Mouse (Mus musculus): Measurements from ENCODE around the gene Pld1.

The Pld1 gene

DNA sequence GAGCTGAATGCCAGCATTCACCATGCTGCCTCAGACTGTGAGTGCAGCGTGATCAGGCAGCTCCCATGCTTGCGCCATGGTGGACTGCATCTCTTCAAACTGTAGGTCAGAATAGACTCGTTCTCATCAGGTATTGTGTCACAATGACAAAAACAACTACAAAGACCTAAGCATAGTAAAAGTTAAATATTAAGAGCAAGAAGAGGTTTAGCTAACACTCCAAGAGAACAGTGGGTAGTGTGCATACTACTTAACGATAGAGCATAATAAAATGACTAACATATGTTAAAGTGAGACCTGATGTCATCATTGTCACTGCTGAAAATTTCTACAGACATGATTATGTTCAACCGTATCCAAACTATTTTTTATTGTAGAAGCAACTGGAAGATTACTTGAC, 92.4 kb downstream of the Pld1 start:
- in situ Hi-C loops (cut with MboI; ENCODE audit: low pct_unique_long_range_greater_than_20kb in 1 of 2, low sequenced_read_pairs in 2 of 2, unreplicated experiment in 1 of 2), result no loop called here

DNA sequence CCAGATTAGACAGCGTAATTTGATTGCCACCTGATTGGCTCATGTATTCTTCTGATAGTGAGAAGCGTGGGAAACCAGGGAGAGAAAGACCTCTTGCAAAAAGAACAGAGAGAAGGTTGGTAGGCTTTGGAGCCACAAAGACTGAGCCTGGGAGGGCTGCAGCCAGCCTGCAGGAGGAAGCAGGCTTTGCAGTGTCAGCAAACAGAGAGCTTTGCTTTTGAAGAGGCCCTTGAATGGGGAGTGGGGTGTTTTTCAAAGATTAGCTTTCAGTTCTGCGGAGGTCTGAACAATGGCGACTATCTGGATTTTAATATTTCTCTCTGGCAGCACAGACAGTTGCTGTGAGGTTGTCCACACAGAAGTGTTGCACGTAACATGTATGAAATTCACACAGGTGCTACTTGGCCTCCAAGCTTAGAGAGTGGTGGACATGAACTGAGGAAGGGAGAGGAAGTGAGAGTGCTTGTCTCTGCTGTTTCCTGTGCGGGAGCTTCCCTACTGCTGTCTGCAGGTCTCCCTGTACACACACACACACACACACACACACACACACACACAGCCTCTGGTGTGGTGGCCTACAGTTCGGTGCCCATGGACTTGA, 93.2 kb downstream of the Pld1 start:
- in situ Hi-C loops (cut with MboI; ENCODE audit: low pct_unique_long_range_greater_than_20kb in 1 of 2, low sequenced_read_pairs in 2 of 2, unreplicated experiment in 1 of 2), result no loop called here

DNA sequence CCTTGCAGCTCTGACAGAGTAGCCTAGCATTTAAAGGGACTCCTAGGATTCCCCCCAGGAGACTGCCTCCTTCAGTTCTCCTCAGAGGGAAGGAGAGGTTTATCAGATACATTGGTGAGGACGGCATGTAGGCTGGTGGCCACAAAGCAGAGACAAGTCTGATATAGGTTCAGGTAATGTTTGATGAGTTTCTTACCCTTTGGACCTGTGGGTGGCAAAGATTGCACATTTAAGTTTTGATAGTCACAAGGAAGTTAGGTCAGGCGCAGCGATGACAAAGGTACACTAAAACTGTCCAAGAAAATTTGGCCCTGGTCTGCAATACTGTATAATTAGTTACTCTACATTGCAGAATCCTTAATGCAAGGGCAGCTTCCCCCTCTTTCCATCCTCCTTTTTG, 95.4 kb downstream of the Pld1 start:
- in situ Hi-C loops (cut with MboI; ENCODE audit: low pct_unique_long_range_greater_than_20kb in 1 of 2, low sequenced_read_pairs in 2 of 2, unreplicated experiment in 1 of 2), result no loop called here

DNA sequence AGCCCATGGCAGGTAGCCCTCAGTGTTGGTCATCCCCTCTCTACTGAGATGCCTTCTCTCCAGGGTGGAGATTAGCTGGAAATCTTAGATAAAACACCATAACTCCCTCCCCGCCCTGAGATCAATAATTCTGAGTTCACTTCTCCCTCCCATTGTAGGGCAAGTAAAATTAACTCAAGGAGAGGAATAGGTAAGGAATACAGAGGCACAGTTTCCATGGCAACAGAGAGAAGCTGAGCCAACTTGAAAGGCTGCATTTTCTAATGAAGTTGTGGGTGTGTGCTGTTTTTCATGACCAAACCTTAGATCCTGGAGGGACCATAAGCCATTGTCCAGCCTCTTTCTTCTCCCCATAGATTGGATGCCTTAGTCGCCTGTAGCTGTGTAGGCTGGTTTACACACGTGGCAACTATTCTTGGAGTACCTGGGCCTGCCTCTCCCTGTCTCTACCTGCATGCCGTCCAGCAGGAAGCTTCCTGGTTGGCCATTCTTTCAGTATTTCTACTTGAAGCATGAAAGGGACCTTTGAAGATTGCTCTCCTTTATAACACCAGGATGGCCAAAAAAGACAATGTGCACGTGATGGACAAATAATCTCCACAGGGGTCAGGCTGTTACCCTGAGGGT, 96.3 kb downstream of the Pld1 start:
- in situ Hi-C loops (cut with MboI; ENCODE audit: low pct_unique_long_range_greater_than_20kb in 1 of 2, low sequenced_read_pairs in 2 of 2, unreplicated experiment in 1 of 2), result no loop called here

DNA sequence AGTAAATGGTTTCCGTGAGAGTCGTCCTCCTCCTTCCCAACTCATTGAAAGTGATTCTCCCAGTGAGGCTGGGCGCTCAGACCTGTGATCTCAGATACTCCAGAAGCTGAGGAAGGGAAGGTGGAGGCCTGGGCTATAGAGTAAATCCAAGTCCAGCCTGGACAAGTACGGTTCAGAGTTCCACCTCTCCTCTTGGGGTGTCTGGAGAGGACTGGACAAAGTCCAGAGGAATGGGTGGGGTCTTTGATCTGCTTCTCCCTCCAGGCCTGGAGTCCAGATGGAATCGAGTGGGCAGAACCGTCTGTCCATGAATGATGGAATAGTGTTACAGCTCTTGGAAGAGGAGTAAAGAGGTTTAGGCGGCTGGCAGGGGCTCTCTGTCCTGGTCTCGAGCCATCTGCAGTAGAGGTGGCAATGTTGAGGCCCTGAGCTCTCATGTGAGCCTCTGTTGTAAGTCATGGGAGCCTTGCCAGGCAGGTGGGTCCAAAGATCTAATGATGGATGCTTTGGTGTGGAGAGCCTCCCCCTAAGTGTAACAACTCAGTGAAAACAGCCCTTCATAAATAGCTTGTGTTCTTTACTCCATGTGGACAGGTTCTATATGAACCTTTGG, 98.9 kb downstream of the Pld1 start:
- in situ Hi-C loops (cut with MboI; ENCODE audit: low pct_unique_long_range_greater_than_20kb in 1 of 2, low sequenced_read_pairs in 2 of 2, unreplicated experiment in 1 of 2), result no loop called here

DNA sequence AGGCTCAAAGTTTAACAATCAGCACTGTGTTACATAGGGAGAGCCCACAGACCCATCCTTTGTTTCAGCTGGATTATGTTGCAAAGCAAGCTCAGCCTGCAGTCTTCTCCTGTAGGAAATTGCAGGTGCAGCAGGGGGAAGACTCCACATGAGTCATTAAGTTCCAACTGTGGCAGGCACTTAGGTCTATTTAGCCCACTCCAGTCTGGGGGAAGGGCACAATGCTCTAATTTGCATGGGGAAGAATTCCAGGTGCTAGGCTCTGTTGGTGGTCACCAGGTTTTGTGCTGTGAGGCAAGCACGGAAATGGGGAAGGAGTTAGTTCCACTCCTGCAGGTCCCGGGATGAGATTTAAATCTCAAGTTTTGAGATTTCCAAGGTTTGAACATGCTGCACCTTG, 99.6 kb downstream of the Pld1 start:
- in situ Hi-C loops (cut with MboI; ENCODE audit: low pct_unique_long_range_greater_than_20kb in 1 of 2, low sequenced_read_pairs in 2 of 2, unreplicated experiment in 1 of 2), result no loop called here

DNA sequence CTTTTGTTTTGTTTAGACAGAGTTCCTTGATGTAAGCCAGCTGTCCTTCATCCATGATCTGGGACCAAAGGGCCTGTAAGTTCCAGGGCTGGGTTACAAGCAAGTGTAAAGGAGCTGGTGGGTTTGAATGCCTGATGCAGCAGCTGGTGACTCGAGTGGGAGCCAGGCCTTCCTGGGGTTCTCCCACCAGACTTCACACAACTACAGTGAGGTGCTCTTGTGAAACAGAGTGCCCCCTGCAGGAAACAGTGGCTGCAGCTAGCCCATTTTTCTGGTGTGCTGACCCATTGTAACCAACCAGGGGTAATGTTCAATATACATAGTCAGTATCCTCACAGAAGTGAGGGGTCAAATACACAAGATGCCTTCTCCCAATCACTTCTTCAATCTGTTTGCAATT, 101.3 kb downstream of the Pld1 start:
- in situ Hi-C loops (cut with MboI; ENCODE audit: low pct_unique_long_range_greater_than_20kb in 1 of 2, low sequenced_read_pairs in 2 of 2, unreplicated experiment in 1 of 2), result no loop called here

DNA sequence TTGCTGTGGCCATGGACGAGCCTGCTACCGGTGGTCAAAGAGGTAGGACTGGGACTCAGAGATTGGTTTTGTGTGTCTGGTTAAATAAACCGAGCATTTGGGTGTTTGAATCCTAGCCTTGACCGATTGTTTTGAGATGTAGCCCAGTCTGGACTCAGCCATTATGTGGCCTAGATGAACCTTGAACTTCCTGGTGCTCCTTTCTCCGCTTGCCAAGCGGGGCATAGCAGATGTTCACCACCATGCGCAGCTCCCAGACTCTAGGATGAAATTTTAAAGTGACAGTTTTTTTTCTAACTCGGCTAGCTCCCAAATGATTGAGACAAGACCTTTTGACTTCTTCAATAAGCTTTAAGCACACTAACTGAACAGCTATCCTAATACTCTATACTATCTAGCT, 102.7 kb downstream of the Pld1 start:
- in situ Hi-C loops (cut with MboI; ENCODE audit: low pct_unique_long_range_greater_than_20kb in 1 of 2, low sequenced_read_pairs in 2 of 2, unreplicated experiment in 1 of 2), result no loop called here

DNA sequence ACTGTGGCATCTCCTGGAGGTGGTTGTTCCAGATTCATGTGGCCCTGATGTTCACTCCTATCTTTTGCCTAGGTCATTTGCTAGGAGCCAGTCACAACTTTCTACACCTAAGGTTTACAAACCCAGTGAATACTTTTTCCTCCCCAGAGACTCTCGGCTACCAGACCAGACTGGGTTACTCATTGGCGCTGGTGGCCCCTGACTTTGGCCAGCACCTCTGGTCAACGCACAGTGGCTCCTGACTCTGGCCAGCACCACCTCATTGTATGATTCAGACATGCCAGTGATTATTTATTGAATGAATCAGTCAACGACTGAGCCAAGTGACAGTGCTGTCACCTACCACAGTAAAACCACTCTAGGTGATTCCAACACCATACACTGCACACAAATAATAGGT, 103.9 kb downstream of the Pld1 start:
- in situ Hi-C loops (cut with MboI; ENCODE audit: low pct_unique_long_range_greater_than_20kb in 1 of 2, low sequenced_read_pairs in 2 of 2, unreplicated experiment in 1 of 2), result no loop called here

DNA sequence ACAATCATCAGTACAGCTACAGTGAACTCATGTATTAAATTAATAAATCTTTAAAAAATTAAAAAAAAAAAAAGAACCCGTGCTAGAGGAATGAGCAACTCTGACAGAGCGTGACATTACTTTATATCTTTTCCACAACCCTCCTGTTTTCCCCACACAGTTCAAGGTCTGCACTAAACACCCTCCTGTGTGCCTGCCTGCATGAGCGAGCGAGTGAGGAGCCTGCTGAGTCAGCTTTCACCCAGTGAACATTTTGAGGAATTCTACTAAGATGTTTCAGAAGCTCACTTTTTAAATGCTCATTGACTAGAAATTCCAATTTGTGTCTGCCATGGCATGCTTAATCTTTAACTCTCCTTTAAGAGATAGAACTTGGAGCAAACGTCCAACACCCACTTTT, 109.1 kb downstream of the Pld1 start:
- in situ Hi-C loops (cut with MboI; ENCODE audit: low pct_unique_long_range_greater_than_20kb in 1 of 2, low sequenced_read_pairs in 2 of 2, unreplicated experiment in 1 of 2), result no loop called here

DNA sequence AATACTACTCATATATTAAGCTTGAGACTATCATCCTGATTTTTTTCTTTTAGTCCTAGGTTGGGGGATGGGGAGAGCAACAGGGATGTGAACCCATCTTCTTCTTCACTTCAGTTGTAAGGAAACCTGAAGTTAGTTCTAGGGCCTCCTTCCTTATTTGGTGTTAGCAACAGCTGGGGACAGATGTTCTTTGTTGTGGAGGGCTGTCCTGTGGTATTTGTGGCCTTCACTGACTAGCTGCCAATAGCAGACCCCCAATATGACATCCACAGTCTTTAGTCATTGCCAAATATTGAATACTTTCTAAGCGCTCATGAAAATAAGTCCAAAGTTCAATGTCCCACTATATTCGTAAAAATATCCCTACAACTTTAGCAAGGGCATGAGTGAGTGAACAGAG, 111.0 kb downstream of the Pld1 start:
- in situ Hi-C loops (cut with MboI; ENCODE audit: low pct_unique_long_range_greater_than_20kb in 1 of 2, low sequenced_read_pairs in 2 of 2, unreplicated experiment in 1 of 2), result no loop called here

DNA sequence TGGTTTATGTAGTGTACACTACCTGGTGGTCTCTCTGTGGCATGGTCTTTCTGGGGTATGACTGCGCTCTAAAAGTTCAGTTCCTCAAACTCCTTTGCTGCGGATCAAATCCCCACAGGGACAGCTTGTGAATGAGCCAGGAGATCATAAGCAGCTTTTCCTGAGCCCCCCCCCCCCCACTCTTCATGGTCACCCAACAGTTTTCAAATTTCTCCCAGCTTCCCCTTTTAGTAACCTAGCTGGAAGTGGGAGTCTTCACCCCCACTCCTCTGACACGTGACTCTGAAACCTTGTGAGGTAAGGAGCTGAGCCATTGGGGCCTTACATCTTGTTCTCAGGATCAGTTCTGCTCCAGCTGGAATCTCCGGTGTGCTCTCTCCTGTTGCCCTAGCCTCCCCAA, 114.6 kb downstream of the Pld1 start:
- in situ Hi-C loops (cut with MboI; ENCODE audit: low pct_unique_long_range_greater_than_20kb in 1 of 2, low sequenced_read_pairs in 2 of 2, unreplicated experiment in 1 of 2), result no loop called here

DNA sequence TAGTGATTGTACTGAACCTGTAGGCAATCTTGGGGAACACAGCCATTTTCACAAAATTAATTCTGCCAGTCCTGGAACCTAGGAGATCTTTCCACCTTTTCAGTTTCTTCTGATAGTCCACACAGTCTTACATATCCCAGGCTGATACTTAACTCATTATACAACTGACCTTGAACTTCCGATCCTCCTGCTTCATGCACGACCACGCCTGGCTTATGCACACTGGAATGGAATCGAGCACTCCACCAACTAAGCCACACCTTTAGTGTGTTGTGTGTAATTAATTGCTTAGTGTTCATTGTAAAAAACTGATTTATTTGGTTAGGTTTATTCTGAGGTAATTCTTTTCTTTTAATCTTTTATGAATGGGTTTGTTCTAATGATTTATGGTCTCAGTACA, 122.2 kb downstream of the Pld1 start:
- in situ Hi-C loops (cut with MboI; ENCODE audit: low pct_unique_long_range_greater_than_20kb in 1 of 2, low sequenced_read_pairs in 2 of 2, unreplicated experiment in 1 of 2), result no loop called here

DNA sequence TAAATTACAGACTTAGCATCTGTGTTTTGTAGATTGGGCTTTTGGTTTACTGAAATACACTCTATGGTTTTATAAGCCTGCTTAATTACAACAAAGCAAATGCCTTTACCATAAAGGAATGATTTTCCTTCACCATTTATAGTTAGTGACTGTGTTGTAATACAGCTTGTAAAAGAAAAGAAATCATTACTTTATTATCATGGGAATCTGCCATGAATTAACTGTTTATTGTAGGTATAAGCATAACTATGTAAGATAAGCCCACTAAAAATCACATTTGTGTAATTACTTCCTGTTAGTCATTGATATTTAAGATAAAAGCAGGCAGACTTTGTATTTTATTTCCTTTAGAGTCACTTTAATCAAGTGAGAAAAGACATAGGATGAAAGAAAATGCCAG, 122.7 kb downstream of the Pld1 start:
- in situ Hi-C loops (cut with MboI; ENCODE audit: low pct_unique_long_range_greater_than_20kb in 1 of 2, low sequenced_read_pairs in 2 of 2, unreplicated experiment in 1 of 2), result no loop called here

DNA sequence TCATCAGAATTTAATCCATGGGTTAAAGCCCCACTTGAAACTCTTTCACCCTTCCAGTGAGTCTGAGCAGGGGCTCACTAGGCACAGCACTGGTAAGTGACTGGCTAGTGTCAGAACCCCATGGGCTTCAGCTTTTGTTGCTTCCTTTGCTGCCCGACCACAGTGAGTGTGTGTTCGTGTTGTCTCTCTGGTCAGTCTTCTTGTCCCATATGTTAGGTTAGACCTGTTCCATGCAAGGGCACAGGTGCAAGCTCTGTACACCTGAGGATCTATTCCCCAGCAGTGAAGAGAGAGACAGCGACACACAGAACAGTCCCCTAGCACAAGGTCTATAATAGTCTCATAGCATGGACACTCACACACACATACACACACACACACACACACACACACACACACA, 140.7 kb downstream of the Pld1 start:
- in situ Hi-C loops (cut with MboI; ENCODE audit: low pct_unique_long_range_greater_than_20kb in 1 of 2, low sequenced_read_pairs in 2 of 2, unreplicated experiment in 1 of 2), result no loop called here

DNA sequence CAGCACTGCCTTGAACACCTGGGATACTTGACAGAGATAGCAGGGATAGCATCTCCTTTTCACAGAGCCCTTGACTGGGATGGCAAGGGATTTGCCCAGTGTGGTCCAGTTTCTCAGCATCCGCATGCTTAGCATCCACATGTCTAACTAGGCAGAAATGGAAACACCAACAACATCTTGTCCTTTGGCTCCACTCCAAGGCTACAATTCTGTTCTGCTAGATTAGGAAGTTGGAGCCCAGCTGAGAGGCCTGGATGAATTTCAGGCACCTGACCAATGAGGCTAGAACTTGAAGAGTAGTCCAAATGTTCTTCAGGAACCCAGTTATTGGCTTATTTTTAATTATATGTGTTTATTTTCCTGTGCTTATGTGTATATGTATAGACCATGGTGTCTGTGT, 141.6 kb downstream of the Pld1 start:
- in situ Hi-C loops (cut with MboI; ENCODE audit: low pct_unique_long_range_greater_than_20kb in 1 of 2, low sequenced_read_pairs in 2 of 2, unreplicated experiment in 1 of 2), result no loop called here

DNA sequence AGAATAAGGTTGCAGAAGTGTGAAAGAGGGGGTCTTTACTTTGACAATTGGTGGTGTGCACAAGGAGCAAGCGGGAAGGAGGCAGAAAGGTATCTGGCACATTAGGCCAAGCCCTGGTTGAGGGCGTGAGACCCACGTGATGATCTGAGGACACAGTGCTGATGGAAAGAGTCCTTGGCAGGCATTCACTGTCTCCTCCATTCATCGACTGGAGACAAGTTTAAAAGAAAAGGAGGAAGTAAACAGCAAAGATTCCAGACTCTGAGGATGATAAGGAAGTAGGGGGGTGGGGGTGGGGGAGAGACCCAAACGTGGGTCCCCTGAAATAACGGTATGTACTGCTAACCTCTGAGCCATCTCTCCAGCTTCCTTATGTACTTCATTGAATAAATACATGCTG, 142.5 kb downstream of the Pld1 start:
- in situ Hi-C loops (cut with MboI; ENCODE audit: low pct_unique_long_range_greater_than_20kb in 1 of 2, low sequenced_read_pairs in 2 of 2, unreplicated experiment in 1 of 2), result no loop called here

DNA sequence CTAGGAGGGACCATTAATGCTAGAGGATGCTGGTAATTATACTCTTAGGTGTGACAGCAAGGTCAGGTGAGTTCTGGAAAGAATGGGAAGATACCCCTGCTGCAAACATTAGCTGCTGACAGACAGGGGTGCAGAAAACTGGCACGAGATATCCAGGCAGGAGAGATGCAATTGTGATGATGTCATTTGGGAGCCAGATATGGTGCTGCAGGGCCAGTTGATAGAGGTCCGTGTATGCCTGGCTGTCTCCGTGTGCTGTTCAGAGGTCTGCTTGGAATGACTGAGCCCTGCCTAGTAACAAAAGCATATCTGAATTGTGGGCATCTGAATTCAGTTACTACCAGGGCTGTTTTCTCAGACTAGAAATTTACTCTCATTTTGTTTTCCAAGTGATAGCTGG, 144.7 kb downstream of the Pld1 start:
- in situ Hi-C loops (cut with MboI; ENCODE audit: low pct_unique_long_range_greater_than_20kb in 1 of 2, low sequenced_read_pairs in 2 of 2, unreplicated experiment in 1 of 2), result no loop called here

DNA sequence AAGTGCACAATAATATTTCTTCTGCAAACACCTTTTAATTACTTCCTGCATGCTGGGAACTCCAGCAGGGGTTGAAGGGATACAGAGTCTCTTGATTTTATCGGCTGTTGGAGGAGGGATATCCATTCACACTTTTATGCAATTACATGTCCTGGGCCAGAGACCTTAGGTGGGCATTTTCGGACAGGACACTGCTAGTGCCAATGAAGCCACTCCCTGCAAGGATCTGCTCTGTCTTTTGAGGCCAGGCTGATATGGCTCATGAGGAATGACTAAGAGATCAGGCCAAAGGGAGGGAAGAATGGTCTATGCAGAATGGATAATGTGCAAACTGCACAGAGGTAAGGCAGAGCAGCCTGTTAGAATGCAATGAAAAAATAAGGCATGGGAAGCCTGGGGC, 145.8 kb downstream of the Pld1 start:
- in situ Hi-C loops (cut with MboI; ENCODE audit: low pct_unique_long_range_greater_than_20kb in 1 of 2, low sequenced_read_pairs in 2 of 2, unreplicated experiment in 1 of 2), result no loop called here

DNA sequence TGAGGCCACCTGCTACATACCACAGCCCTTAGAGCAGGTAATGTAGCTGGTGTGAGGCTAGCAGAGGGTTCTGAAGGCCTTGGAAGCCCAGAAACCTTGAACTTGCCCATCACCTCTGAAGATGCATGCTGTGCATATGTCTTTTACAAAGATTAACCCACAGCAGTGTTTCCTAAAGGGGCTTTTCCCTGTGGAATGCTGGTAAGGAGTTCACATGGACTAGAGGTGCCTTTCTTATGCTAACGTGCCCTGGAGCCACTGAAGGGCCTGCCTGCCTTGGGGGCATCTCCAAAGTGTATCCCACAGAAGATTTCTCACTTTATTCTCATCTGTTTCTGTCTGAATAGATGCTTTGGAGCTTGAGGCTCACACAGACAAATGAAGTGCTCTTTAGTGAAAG, 152.8 kb downstream of the Pld1 start:
- in situ Hi-C loops (cut with MboI; ENCODE audit: low pct_unique_long_range_greater_than_20kb in 1 of 2, low sequenced_read_pairs in 2 of 2, unreplicated experiment in 1 of 2), result no loop called here
